Mouse (Mus musculus): ENCODE measurements around the gene Greb1. TPM values are rescaled to one million over a fixed set of nuclear protein-coding genes. Genes with fewer than 3 reads are reported as not detected.
A peak's percentile ranks its signal among the peaks of the same experiment; 100 is the strongest.

The Greb1 gene
- 0.56 and 0.92 TPM in 2 replicates for polyA plus RNA-seq (2015; fragmentation: Nextera tagmentation; extraction: Ambion mirVana)

DNA sequence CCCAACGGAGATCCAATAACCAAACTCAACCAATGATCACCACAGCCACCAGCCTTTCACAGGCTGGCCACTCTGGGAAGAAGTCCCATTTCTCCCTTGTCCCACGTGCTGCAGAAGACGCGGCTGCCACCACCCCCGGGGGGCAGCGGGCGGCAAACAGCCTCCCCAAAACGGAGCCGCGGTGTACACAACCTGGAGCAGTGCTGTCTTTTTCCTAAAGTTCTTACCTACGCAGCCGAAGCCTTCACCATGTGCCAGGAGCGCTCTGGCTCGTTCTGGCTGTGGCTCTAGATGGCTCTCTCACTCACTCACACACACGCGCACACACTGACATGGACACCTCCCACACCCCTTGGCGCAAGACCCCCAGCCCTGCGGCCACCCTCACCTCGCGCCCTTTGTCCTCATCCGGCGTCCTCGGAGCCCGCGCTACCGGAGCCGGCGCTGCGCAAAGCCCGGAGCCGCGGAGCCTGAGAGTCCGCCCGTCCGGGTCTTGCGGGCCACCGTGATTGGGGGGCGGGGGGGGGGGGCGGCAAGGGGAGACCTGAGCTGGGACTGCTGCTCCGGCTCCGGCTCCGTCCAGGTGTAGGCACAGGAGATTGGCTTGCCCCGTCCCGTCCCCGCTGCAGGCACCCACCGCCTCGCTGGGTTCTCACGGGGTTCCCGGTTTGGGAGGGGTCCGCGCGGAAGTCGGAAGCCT, at the start of gene Greb1:
TSS of gene Greb1 (minus strand) at position 628 of the 700 bp plus-strand sequence.
- no peaks in the 10 kb centered on the region for H3K4me1 ChIP-seq (ENCODE audit: control insufficient read depth, low read depth, low read length)
- peak; percentile 47 for ATAC-seq (ENCODE audit: low read depth)
- H3K9ac ChIP-seq (ENCODE audit: low read depth, low read length): no peak within 1 kb of the TSS
- H3K27ac ChIP-seq (ENCODE audit: low read length): no peak within 1 kb of the TSS
- no peaks in the 10 kb centered on the region for H3K9me3 ChIP-seq (replicated peaks; ENCODE audit: control insufficient read depth, low read length)
- H3K4me2 ChIP-seq (ENCODE audit: low read depth, low read length): peak within 1 kb of the TSS; percentile 59
- 1% methylated on average over 49 of the region's 53 CpGs for WGBS (ENCODE audit: insufficient replicate concordance)
- H3K4me3 ChIP-seq (ENCODE audit: low read depth, low read length): peak within 1 kb of the TSS; percentile 49
- no peaks in the 10 kb centered on the region for H3K36me3 ChIP-seq (ENCODE audit: control insufficient read depth, insufficient read depth)
- peaks cover 20% of the 10 kb centered on the region for H3K27me3 ChIP-seq (ENCODE audit: control insufficient read depth, insufficient read depth, low read depth, low read length)

DNA sequence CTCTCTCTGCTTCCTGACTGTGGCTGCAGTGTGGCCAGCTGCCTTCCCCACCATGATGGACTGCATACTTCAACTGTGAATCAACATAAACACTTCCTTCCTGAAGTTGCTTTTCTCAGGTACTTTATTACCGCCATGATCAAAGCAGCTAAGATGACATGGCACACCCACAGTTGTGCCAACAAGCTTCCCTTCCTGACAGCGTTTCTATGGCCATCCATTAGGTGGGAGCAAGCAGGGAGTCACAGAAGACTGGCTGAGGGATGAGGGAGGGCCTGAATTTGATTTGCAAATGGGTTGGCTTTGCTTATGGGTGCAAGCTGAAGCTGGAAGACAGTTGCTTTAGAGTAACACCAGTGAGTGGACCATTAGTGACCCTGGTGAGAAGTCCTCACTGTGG, 49.1 kb upstream of the Greb1 start:
- no peaks in the 10 kb centered on the region for H3K36me3 ChIP-seq (ENCODE audit: control insufficient read depth, insufficient read depth)
- WGBS (ENCODE audit: insufficient replicate concordance): 40% methylated on average over 2 of the region's 2 CpGs
- H3K4me3 ChIP-seq (ENCODE audit: low read depth, low read length): no peak overlapping the region
- no peaks in the 10 kb centered on the region; the same call in 1 of the 2 replicates for H3K4me1 ChIP-seq (ENCODE audit: control insufficient read depth, low read depth, low read length)
- no peak overlapping the region for H3K9ac ChIP-seq (ENCODE audit: low read depth, low read length)
- H3K9me3 ChIP-seq (replicated peaks; ENCODE audit: control insufficient read depth, low read length): no peaks in the 10 kb centered on the region
- ATAC-seq (ENCODE audit: low read depth): no peak
- no peak overlapping the region for H3K4me2 ChIP-seq (ENCODE audit: low read depth, low read length)
- H3K27me3 ChIP-seq (ENCODE audit: control insufficient read depth, insufficient read depth, low read depth, low read length): no peaks in the 10 kb centered on the region
- H3K27ac ChIP-seq (ENCODE audit: low read length): no peak overlapping the region

DNA sequence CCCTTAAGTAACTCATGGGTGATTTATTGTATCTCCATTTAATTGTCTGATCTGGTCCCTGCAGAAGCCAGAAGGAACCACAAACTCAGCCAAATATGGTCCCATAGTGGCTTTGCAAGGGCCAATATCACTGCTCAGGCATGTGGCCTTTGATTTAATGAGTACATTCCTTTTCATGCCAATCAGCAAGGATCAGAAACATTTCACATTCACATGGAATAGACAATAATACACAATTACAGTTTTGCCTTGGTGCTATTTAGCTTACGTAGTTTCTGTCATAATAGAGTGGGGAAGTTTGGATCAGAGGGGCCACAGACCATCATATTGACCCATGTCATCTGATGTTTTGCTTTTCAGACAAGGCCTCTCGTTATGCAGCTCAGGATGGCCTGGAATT, 47.8 kb upstream of the Greb1 start:
- 56% methylated on average over 2 of the region's 2 CpGs for WGBS (ENCODE audit: insufficient replicate concordance)
- H3K36me3 ChIP-seq (ENCODE audit: control insufficient read depth, insufficient read depth): no peaks in the 10 kb centered on the region

DNA sequence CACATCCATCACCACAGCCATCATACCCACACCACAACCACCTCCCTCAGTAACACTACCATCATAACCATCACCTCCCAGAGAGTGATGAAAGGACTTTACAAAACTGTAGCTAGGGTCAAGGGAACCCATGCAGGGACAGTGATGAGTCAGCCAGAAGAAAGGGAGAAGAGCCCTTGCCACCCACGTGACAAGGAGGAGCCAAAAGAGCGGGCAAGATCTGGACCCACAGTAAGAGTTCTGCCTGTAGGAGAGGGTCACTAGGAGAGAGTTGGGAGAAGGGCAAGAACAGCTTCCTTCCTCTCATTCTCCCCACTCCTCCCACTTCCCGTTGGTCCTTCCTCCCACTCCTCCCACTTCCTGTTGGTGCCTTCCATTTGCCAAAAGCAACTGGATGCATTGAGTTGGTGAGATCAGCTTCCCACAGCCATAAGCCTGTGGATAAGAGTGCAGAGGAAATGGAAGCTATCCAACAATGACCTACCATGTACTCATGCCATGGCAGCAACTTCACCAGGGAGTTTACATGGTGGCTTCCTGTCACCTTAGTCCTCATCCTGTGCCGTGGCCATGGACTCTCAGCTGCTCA, 46.6 kb upstream of the Greb1 start:
- no peak overlapping the region for H3K27ac ChIP-seq (ENCODE audit: low read length)
- no peak overlapping the region for H3K9ac ChIP-seq (ENCODE audit: low read depth, low read length)
- peak; percentile 16; the same call in 1 of the 2 replicates for ATAC-seq (ENCODE audit: low read depth)
- H3K4me1 ChIP-seq (ENCODE audit: control insufficient read depth, low read depth, low read length): no peaks in the 10 kb centered on the region; the same call in 1 of the 2 replicates
- no peaks in the 10 kb centered on the region for H3K36me3 ChIP-seq (ENCODE audit: control insufficient read depth, insufficient read depth)
- 39% methylated on average over 4 of the region's 4 CpGs for WGBS (ENCODE audit: insufficient replicate concordance)
- H3K9me3 ChIP-seq (replicated peaks; ENCODE audit: control insufficient read depth, low read length): no peaks in the 10 kb centered on the region
- H3K4me2 ChIP-seq (ENCODE audit: low read depth, low read length): no peak overlapping the region
- H3K27me3 ChIP-seq (ENCODE audit: control insufficient read depth, insufficient read depth, low read depth, low read length): no peaks in the 10 kb centered on the region
- no peak overlapping the region for H3K4me3 ChIP-seq (ENCODE audit: low read depth, low read length)

More for the DNA sequence above, 47.8 kb upstream of the Greb1 start:
- no peaks in the 10 kb centered on the region for H3K27me3 ChIP-seq (ENCODE audit: control insufficient read depth, insufficient read depth, low read depth, low read length)
- H3K9me3 ChIP-seq (replicated peaks; ENCODE audit: control insufficient read depth, low read length): no peaks in the 10 kb centered on the region
- ATAC-seq (ENCODE audit: low read depth): no peak
- no peaks in the 10 kb centered on the region; the same call in 1 of the 2 replicates for H3K4me1 ChIP-seq (ENCODE audit: control insufficient read depth, low read depth, low read length)
- H3K4me3 ChIP-seq (ENCODE audit: low read depth, low read length): no peak overlapping the region
- H3K9ac ChIP-seq (ENCODE audit: low read depth, low read length): no peak overlapping the region
- no peak overlapping the region for H3K27ac ChIP-seq (ENCODE audit: low read length)
- no peak overlapping the region for H3K4me2 ChIP-seq (ENCODE audit: low read depth, low read length)

DNA sequence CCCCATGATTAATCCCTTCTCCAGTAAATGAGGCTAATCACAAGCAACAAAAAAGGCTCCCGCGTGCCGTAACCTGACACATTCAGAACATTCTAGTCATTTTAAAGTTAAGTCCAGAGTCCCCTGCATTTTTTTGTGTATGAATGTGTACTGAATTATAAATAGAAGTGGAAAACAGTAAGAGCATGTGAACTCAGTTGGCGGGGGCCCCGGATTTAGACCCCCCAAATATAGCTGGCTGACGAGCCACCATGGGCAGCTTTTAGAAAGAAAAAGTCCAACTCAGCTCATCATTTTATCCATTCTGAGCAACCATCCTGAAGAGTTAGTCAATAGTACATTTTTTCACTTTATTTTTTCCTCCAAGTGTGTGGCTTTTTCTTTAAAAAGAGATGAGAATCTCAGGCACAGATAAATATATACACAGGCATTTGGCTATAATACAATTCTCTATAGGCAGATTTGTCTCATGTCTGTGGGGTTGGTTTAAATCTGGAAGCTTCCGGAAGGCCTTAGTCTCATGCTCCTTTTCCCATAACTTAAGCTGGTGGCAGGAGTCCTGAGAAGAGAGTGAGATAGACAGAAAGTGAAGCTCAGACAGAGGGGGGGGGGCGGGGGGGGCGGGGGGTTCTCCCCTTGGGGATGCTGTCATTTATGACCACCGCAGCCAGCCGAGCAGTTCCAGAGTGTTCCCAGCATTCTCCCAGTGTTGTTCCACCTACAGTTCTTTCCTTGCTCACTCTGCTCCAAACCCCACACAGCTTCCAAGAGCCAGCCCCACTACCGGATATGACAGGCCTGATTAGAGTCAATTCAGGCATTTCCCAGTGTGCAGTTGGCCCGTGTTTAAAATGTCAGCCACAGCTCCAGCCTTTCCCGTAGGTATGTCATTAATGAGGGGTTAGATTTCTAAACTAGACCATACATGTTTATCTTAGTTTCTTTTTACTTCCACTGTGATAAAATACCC, 44.2 kb upstream of the Greb1 start:
- no peaks in the 10 kb centered on the region for H3K36me3 ChIP-seq (ENCODE audit: control insufficient read depth, insufficient read depth)
- no peak overlapping the region for H3K4me3 ChIP-seq (ENCODE audit: low read depth, low read length)
- no peaks in the 10 kb centered on the region for H3K9me3 ChIP-seq (replicated peaks; ENCODE audit: control insufficient read depth, low read length)
- no peak for ATAC-seq (ENCODE audit: low read depth)
- H3K27ac ChIP-seq (ENCODE audit: low read length): no peak overlapping the region
- no peak overlapping the region for H3K9ac ChIP-seq (ENCODE audit: low read depth, low read length)
- H3K27me3 ChIP-seq (ENCODE audit: control insufficient read depth, insufficient read depth, low read depth, low read length): no peaks in the 10 kb centered on the region
- no peak overlapping the region for H3K4me2 ChIP-seq (ENCODE audit: low read depth, low read length)
- 57% methylated on average over 14 of the region's 14 CpGs for WGBS (ENCODE audit: insufficient replicate concordance)
- no peaks in the 10 kb centered on the region; the same call in 1 of the 2 replicates for H3K4me1 ChIP-seq (ENCODE audit: control insufficient read depth, low read depth, low read length)

DNA sequence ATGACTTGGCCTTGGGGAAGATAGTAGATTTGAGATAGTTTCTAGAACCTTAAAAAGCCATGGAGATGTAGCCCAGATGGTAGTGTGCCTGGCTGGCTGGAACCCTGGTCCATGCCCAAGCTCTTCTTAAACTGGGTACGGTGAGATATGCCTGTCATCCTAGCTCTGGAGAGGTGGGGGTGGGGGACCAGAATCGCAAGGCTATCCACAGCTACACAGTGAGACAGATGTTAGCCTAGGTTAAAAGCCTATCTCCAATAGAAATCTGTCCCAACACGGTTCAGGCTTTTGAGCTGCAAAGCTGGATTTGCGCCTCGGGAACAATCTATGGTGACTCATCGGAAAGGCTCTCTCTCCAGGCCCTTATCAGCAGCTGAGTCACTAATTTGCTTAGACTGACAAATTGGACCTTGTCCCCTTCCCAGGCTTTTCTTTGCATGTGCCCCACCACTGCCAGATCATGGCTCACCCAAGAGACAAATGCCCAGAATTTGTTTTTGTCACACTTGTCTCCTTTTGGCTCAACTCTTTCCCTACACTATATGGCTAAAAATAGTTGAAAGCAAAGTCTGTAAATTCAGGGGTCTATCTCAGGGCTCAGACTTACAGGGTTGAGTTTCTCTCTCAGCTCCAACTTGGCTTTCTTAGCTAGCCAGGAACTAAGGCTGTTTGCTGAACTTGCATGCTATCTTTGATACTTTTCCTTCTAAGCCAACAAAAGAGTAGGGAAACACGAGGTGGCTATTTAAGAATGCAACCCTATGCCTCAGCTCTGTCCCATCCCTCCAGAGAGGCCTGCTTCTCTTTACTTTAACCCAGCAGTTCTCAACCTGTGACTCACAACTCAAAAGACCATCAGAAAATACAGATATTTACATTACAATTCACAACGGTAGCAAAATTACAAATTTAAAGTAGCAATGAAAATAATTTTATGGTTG, 40.4 kb upstream of the Greb1 start:
- Histone ChIP-seq H3K27me3 (ENCODE audit: control insufficient read depth, insufficient read depth, low read depth, low read length) (no peaks in the 10 kb centered on the region), H3K27ac (ENCODE audit: low read length) (no peak overlapping the region), H3K9me3 (replicated peaks; ENCODE audit: control insufficient read depth, low read length) (no peaks in the 10 kb centered on the region), H3K4me2 (ENCODE audit: low read depth, low read length) (no peak overlapping the region), H3K4me1 (ENCODE audit: control insufficient read depth, low read depth, low read length) (no peaks in the 10 kb centered on the region; the same call in 1 of the 2 replicates), H3K36me3 (ENCODE audit: control insufficient read depth, insufficient read depth) (no peaks in the 10 kb centered on the region), H3K9ac (ENCODE audit: low read depth, low read length) (no peak overlapping the region), H3K4me3 (ENCODE audit: low read depth, low read length) (no peak overlapping the region)
- ATAC-seq (ENCODE audit: low read depth): peak; percentile 58; the same call in 1 of the 2 replicates
- 34% methylated on average over 8 of the region's 8 CpGs for WGBS (ENCODE audit: insufficient replicate concordance)

DNA sequence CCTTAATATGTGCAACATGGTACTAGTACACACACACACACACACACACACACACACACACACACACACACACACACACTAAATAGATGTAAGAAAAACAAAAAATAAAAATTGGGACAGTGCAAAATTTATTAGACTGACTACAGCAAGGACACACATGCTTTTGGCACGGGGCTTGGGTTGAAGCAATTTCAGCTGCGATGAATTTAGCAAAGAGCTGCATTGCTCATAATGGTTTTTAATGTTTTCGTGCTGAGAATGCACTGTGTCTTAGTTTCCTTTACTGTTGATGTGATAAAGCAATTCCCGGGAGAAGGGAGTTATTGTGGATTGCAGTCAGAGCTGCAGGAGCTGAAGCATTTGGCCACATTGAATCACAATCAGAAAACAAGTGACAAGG, 37.1 kb upstream of the Greb1 start:
- Histone ChIP-seq H3K4me1 (ENCODE audit: control insufficient read depth, low read depth, low read length) (no peaks in the 10 kb centered on the region; the same call in 1 of the 2 replicates), H3K9ac (ENCODE audit: low read depth, low read length) (no peak overlapping the region), H3K9me3 (replicated peaks; ENCODE audit: control insufficient read depth, low read length) (no peaks in the 10 kb centered on the region), H3K4me2 (ENCODE audit: low read depth, low read length) (no peak overlapping the region), H3K36me3 (ENCODE audit: control insufficient read depth, insufficient read depth) (no peaks in the 10 kb centered on the region), H3K27ac (ENCODE audit: low read length) (no peak overlapping the region), H3K27me3 (ENCODE audit: control insufficient read depth, insufficient read depth, low read depth, low read length) (no peaks in the 10 kb centered on the region), H3K4me3 (ENCODE audit: low read depth, low read length) (no peak overlapping the region)
- 69% methylated on average over 4 of the region's 4 CpGs for WGBS (ENCODE audit: insufficient replicate concordance)
- ATAC-seq (ENCODE audit: low read depth): no peak

DNA sequence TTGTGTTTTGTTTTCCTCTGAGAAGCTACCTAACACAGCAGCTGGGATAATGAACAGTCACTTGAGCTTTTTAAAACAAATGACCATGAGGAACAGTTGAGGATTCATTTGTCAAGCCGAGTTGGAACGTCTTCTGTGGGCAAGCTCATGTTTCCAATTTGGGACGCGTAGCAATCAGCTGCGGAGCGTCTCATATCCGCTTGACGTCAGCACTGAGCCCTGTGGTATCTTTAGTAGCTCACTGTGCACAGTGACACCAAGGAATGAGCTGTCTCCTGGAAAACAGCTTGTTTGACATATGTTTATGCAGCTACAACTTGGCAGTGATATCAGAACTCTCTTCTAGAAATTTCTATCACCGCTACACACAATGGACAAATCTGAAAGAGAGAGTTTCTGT, 35.5 kb upstream of the Greb1 start:
- ATAC-seq (ENCODE audit: low read depth): no peak

More for the DNA sequence above, 35.5 kb upstream of the Greb1 start:
- no peak overlapping the region for H3K4me3 ChIP-seq (ENCODE audit: low read depth, low read length)
- H3K9ac ChIP-seq (ENCODE audit: low read depth, low read length): no peak overlapping the region
- WGBS (ENCODE audit: insufficient replicate concordance): 60% methylated on average over 9 of the region's 9 CpGs
- no peak overlapping the region for H3K4me2 ChIP-seq (ENCODE audit: low read depth, low read length)
- H3K27ac ChIP-seq (ENCODE audit: low read length): no peak overlapping the region
- no peaks in the 10 kb centered on the region for H3K36me3 ChIP-seq (ENCODE audit: control insufficient read depth, insufficient read depth)
- H3K9me3 ChIP-seq (replicated peaks; ENCODE audit: control insufficient read depth, low read length): no peaks in the 10 kb centered on the region
- no peaks in the 10 kb centered on the region; the same call in 1 of the 2 replicates for H3K4me1 ChIP-seq (ENCODE audit: control insufficient read depth, low read depth, low read length)
- no peaks in the 10 kb centered on the region for H3K27me3 ChIP-seq (ENCODE audit: control insufficient read depth, insufficient read depth, low read depth, low read length)
